In genomic region chr6:112958360-112958759, GRCm38 (mm10) we compare ENCODE assay signal across 21 mouse cellular contexts. TPM values are rescaled to one million over a fixed set of nuclear protein-coding genes. Genes with fewer than 3 reads are reported as not detected.
DNase-seq lines count a peak whose midpoint lies in the region; ATAC-seq lines count a peak whose summit lies in the region.
"Had no signal": no experiment of that assay in that cellular context is flagged by ENCODE, and none has a peak within 500 bp of the region (broad histone marks: within the 10 kb centered on the region; RNA-seq: fewer than 3 reads in every experiment).

No protein-coding gene starts in this region.

- H3K9ac ChIP-seq in hindbrain, embryonic 16.5 days (ENCODE audit: low read depth, low read length), result no peak overlapping the region
- no peak overlapping the region for H3K9ac ChIP-seq in neural tube, embryonic 11.5 days (ENCODE audit: low read length)
- H3K9ac ChIP-seq in limb, embryonic 11.5 days (ENCODE audit: low read length), result no peak overlapping the region
- H3K9ac ChIP-seq: heart, embryonic 12.5 days; liver, embryonic 15.5 days; midbrain, embryonic 12.5 days had no signal

- no peak for DNase-seq in hindbrain, embryonic 10.5 days (ENCODE audit: low spot score)
- DNase-seq in neural tube, embryonic 11.5 days (ENCODE audit: low spot score), result no peak
- DNase-seq in neural tube, embryonic 10.5 days (ENCODE audit: extremely low spot score, low spot score), result no peak
- no peak for DNase-seq in limb, embryonic 11.5 days (ENCODE audit: low spot score)
- no peak for DNase-seq in thymus, postnatal 25 days
- DNase-seq in layer of hippocampus, adult 11-12 months (ENCODE audit: low spot score), result no peak
- no peak for DNase-seq in frontal cortex, adult 2 months (ENCODE audit: extremely low spot score in 1 of 2, low spot score in 1 of 2)
- DNase-seq: adrenal gland, postnatal 25 days; cerebellum, adult 11 months; cerebellum, postnatal 14 days; heart, postnatal 14 days; kidney, adult 8-10 months; left cerebral cortex, postnatal 4 days had no signal

- H3K4me2 ChIP-seq in hindbrain, embryonic 16.5 days (ENCODE audit: low read length), result no peak overlapping the region
- no peak overlapping the region for H3K4me2 ChIP-seq in neural tube, embryonic 11.5 days (ENCODE audit: low read depth)
- no peak overlapping the region for H3K4me2 ChIP-seq in limb, embryonic 11.5 days (ENCODE audit: low read depth, severe bottlenecking)
- H3K4me2 ChIP-seq: heart, embryonic 12.5 days; liver, embryonic 15.5 days; midbrain, embryonic 12.5 days had no signal

- 61% methylated on average over 6 of the region's 6 CpGs for WGBS in hindbrain, embryonic 10.5 days
- WGBS in hindbrain, embryonic 16.5 days, result 54% methylated on average over 6 of the region's 6 CpGs
- 57% methylated on average over 6 of the region's 6 CpGs for WGBS in neural tube, embryonic 11.5 days
- WGBS in limb, embryonic 11.5 days, result 31% methylated on average over 6 of the region's 6 CpGs

- no peak overlapping the region for H3K4me3 ChIP-seq in hindbrain, embryonic 10.5 days
- H3K4me3 ChIP-seq in hindbrain, embryonic 16.5 days (ENCODE audit: low read length), result no peak overlapping the region
- H3K4me3 ChIP-seq in neural tube, embryonic 11.5 days (ENCODE audit: low read depth, low read length), result no peak overlapping the region
- no peak overlapping the region for H3K4me3 ChIP-seq in limb, embryonic 11.5 days (ENCODE audit: low read depth, low read length)
- H3K4me3 ChIP-seq: heart, embryonic 12.5 days; liver, embryonic 15.5 days; midbrain, embryonic 12.5 days had no signal

- peak overlapping the region; percentile 41; the same call in 1 of the 2 replicates for H3K27ac ChIP-seq in hindbrain, embryonic 10.5 days
- H3K27ac ChIP-seq in hindbrain, embryonic 16.5 days (ENCODE audit: low read depth, low read length), result no peak overlapping the region
- H3K27ac ChIP-seq in neural tube, embryonic 11.5 days (ENCODE audit: low read depth, low read length), result 0 out of 2 replicates have a peak overlapping the region, but pooled peaks have one; percentile 23
- H3K27ac ChIP-seq in limb, embryonic 11.5 days (replicated peaks; ENCODE audit: low read depth, low read length), result 0 out of 2 replicates have a peak overlapping the region, but pooled peaks have one; percentile 18
- H3K27ac ChIP-seq: liver, embryonic 15.5 days; stomach, postnatal 0 days had no signal

- peaks cover 38% of the 10 kb centered on the region for H3K4me1 ChIP-seq in hindbrain, embryonic 10.5 days (replicated peaks)
- peaks cover 4% of the 10 kb centered on the region for H3K4me1 ChIP-seq in hindbrain, embryonic 16.5 days (ENCODE audit: control insufficient read depth, insufficient read depth, low read depth, low read length)
- peaks cover 15% of the 10 kb centered on the region for H3K4me1 ChIP-seq in neural tube, embryonic 11.5 days (ENCODE audit: control insufficient read depth, insufficient read depth, low read length)
- peaks cover 18% of the 10 kb centered on the region for H3K4me1 ChIP-seq in limb, embryonic 11.5 days (ENCODE audit: control insufficient read depth, insufficient read depth, low read length)
- H3K4me1 ChIP-seq: liver, embryonic 15.5 days had no signal

- peaks cover 4% of the 10 kb centered on the region for H3K9me3 ChIP-seq in hindbrain, embryonic 10.5 days
- peaks cover 4% of the 10 kb centered on the region; the same call in 1 of the 2 replicates for H3K9me3 ChIP-seq in hindbrain, embryonic 16.5 days (ENCODE audit: control insufficient read depth, low read length)
- no peaks in the 10 kb centered on the region for H3K9me3 ChIP-seq in neural tube, embryonic 11.5 days (ENCODE audit: control insufficient read depth, low read length)
- 0 out of 2 replicates have a peak, but pooled peaks cover 2% of the 10 kb centered on the region for H3K9me3 ChIP-seq in limb, embryonic 11.5 days (ENCODE audit: control insufficient read depth, low read length)
- H3K9me3 ChIP-seq: G1E; liver, embryonic 15.5 days; midbrain, embryonic 12.5 days had no signal

- H3K27me3 ChIP-seq in hindbrain, embryonic 10.5 days (ENCODE audit: insufficient read depth, poor library complexity, severe bottlenecking), result no peaks in the 10 kb centered on the region
- no peaks in the 10 kb centered on the region for H3K27me3 ChIP-seq in hindbrain, embryonic 16.5 days (replicated peaks; ENCODE audit: control insufficient read depth, insufficient read depth, low read length)
- H3K27me3 ChIP-seq in neural tube, embryonic 11.5 days (ENCODE audit: control insufficient read depth, insufficient read depth, low read length), result no peaks in the 10 kb centered on the region
- H3K27me3 ChIP-seq in limb, embryonic 11.5 days (ENCODE audit: control insufficient read depth, insufficient read depth, low read length), result no peaks in the 10 kb centered on the region
- H3K27me3 ChIP-seq: liver, embryonic 15.5 days; midbrain, embryonic 12.5 days had no signal

- no peak for ATAC-seq in hindbrain, embryonic 16.5 days
- ATAC-seq in neural tube, embryonic 11.5 days (ENCODE audit: insufficient read depth, low FRiP score, low TSS enrichment), result no peak
- ATAC-seq in limb, embryonic 11.5 days (ENCODE audit: insufficient number of reproducible peaks, low FRiP score, low TSS enrichment, low read depth), result peak; percentile 55; the same call in 1 of the 2 replicates
- ATAC-seq: forebrain, embryonic 16.5 days; lung, postnatal 0 days had no signal

- no peaks in the 10 kb centered on the region for H3K36me3 ChIP-seq in hindbrain, embryonic 10.5 days
- no peaks in the 10 kb centered on the region for H3K36me3 ChIP-seq in hindbrain, embryonic 16.5 days (ENCODE audit: control insufficient read depth, insufficient read depth, low read length)
- H3K36me3 ChIP-seq in neural tube, embryonic 11.5 days (ENCODE audit: control insufficient read depth, insufficient read depth, low read length), result no peaks in the 10 kb centered on the region
- no peaks in the 10 kb centered on the region for H3K36me3 ChIP-seq in limb, embryonic 11.5 days (ENCODE audit: control insufficient read depth, insufficient read depth, low read length)
- H3K36me3 ChIP-seq: G1E; heart, embryonic 12.5 days; liver, embryonic 15.5 days; midbrain, embryonic 12.5 days had no signal

RNA-seq across cellular contexts. Expression of gene Srgap3, which starts 11.3 kb away (rescaled TPM):
- 28.0 and 34.7 TPM in 2 replicates for polyA plus RNA-seq in hindbrain, embryonic 10.5 days (2016; fragmentation: Nextera tagmentation; extraction: Ambion mirVana)
- 27.0 and 32.7 TPM in 2 replicates for polyA plus RNA-seq in hindbrain, embryonic 16.5 days (2015; fragmentation: Nextera tagmentation; extraction: Ambion mirVana)
- polyA plus RNA-seq in neural tube, embryonic 11.5 days (2014; fragmentation: Nextera tagmentation; extraction: Ambion mirVana), result 37.4 and 42.0 TPM in 2 replicates
- 4.8 and 5.3 TPM in 2 replicates for polyA plus RNA-seq in limb, embryonic 11.5 days (2014; fragmentation: Nextera tagmentation; extraction: Ambion mirVana)
- 123 and 124 TPM in 2 replicates for polyA plus RNA-seq in frontal cortex, adult 2 months (2012; rRNA removed)
- polyA plus RNA-seq: G1E had no signal
